Mouse (Mus musculus): ENCODE measurements around the gene Galnt17. TPM values are rescaled to one million over a fixed set of nuclear protein-coding genes. Genes with fewer than 3 reads are reported as not detected.

Gene Galnt17
- total and polyA plus RNA-seq, 2 experiments from 2014 or later, result 4.8 to 16.7 TPM

DNA sequence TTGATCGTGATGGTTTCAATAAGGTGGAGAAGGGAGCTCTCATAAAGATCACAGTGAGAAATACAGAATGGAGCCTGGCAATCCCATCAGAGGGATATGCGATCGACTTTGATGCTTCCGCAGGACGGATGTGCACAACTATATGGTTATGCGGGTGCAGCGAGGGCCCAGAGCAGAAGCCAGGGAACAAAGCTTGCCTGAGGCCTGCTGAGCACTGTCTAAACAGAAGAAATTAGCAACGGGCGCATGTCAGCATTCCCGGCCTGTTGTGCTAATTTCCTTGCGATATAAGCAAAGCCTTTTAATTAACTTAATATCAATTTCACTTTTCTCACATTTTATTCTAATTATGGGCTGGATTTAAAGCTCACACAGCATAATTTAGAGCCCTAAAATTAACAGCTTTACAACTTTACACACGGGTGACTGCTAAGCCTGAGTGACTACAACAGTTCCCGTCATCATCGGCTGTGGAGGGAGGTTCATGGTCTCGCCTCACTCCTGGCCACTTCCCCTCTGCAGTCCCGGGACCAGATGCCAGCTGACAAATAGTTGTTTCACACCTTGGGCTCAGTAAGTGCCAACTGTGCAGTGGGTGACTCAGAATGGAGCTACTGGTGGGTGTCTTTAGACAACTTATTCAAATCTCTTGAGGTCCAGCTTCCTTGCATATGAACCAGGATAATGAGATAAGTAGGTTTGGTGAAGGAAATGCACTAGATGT, 14.4 kb downstream of the Galnt17 start:
- no peak for DNase-seq (ENCODE audit: low spot score)

GRCm38 (mm10) chr5:131287091-131287490, 21.2 kb downstream of the Galnt17 start:
- H3K9ac ChIP-seq (replicated peaks; ENCODE audit: low read length, poor library complexity, severe bottlenecking), result no peak overlapping the region
- no peak for ATAC-seq (ENCODE audit: low FRiP score)
- no peaks in the 10 kb centered on the region for H3K27me3 ChIP-seq (ENCODE audit: insufficient read depth, low read length)
- H3K4me2 ChIP-seq (ENCODE audit: low read depth, low read length, poor library complexity, severe bottlenecking), result no peak overlapping the region
- H3K4me3 ChIP-seq (ENCODE audit: low read depth, low read length), result no peak overlapping the region
- H3K36me3 ChIP-seq (ENCODE audit: insufficient read depth, low read length), result no peaks in the 10 kb centered on the region
- no peak for DNase-seq (ENCODE audit: low spot score)
- H3K9me3 ChIP-seq (ENCODE audit: low read length), result no peaks in the 10 kb centered on the region
- H3K27ac ChIP-seq (ENCODE audit: low read depth, low read length), result no peak overlapping the region
- H3K4me1 ChIP-seq (ENCODE audit: insufficient read depth, low read length), result no peaks in the 10 kb centered on the region
- WGBS, result 89% methylated on average over 6 of the region's 6 CpGs
- no peak for TF ChIP-seq CTCF (IDR thresholded peaks at IDR 0.05)

More for the DNA sequence above, 14.4 kb downstream of the Galnt17 start:
- TF ChIP-seq CTCF (IDR thresholded peaks at IDR 0.05), result no peak
- no peaks in the 10 kb centered on the region for H3K4me1 ChIP-seq (ENCODE audit: insufficient read depth, low read length)
- no peak for ATAC-seq (ENCODE audit: low FRiP score)
- no peaks in the 10 kb centered on the region for H3K9me3 ChIP-seq (ENCODE audit: low read length)
- H3K27me3 ChIP-seq (ENCODE audit: insufficient read depth, low read length), result no peaks in the 10 kb centered on the region
- no peak overlapping the region for H3K4me3 ChIP-seq (ENCODE audit: low read depth, low read length)
- WGBS, result 67% methylated on average over 16 of the region's 16 CpGs
- no peak overlapping the region for H3K9ac ChIP-seq (replicated peaks; ENCODE audit: low read length, poor library complexity, severe bottlenecking)
- H3K36me3 ChIP-seq (ENCODE audit: insufficient read depth, low read length), result no peaks in the 10 kb centered on the region
- H3K27ac ChIP-seq (ENCODE audit: low read depth, low read length), result no peak overlapping the region
- no peak overlapping the region for H3K4me2 ChIP-seq (ENCODE audit: low read depth, low read length, poor library complexity, severe bottlenecking)

DNA sequence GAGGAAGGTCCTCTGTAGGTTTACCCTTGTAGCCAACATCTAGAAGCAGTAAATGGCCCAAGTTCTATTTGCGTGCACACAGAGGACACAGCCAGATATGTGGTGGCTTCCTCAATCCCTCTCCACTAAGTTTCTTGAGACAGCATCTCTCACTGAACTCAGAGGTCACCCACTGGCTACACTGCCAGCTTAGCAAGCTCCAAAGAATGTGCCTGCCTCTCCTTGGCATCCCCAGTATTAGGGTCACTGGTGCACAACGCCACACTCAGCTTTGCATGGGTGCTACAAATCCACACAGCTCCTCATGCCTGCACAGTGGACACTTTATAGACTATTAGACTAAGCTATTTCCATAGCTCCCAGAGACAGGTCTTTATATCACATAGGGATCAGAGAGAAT, 21.6 kb downstream of the Galnt17 start:
- WGBS, result 90% methylated on average over 2 of the region's 2 CpGs
- ATAC-seq (ENCODE audit: low FRiP score), result no peak

GRCm38 (mm10) chr5:131280349-131280748, 27.9 kb downstream of the Galnt17 start:
- Histone ChIP-seq H3K9ac (replicated peaks; ENCODE audit: low read length, poor library complexity, severe bottlenecking) (no peak overlapping the region), H3K27me3 (ENCODE audit: insufficient read depth, low read length) (no peaks in the 10 kb centered on the region), H3K9me3 (ENCODE audit: low read length) (no peaks in the 10 kb centered on the region), H3K4me1 (ENCODE audit: insufficient read depth, low read length) (peaks cover 3% of the 10 kb centered on the region; the same call in 1 of the 2 replicates), H3K36me3 (ENCODE audit: insufficient read depth, low read length) (no peaks in the 10 kb centered on the region), H3K27ac (ENCODE audit: low read depth, low read length) (no peak overlapping the region), H3K4me2 (ENCODE audit: low read depth, low read length, poor library complexity, severe bottlenecking) (no peak overlapping the region), H3K4me3 (ENCODE audit: low read depth, low read length) (no peak overlapping the region)
- ATAC-seq (ENCODE audit: low FRiP score), result no peak
- DNase-seq (ENCODE audit: low spot score), result peak; percentile 23
- TF ChIP-seq CTCF (IDR thresholded peaks at IDR 0.05), result peak; percentile 69
- 53% methylated on average over 2 of the region's 2 CpGs for WGBS

More for the DNA sequence above, 21.6 kb downstream of the Galnt17 start:
- Histone ChIP-seq H3K27me3 (ENCODE audit: insufficient read depth, low read length) (no peaks in the 10 kb centered on the region), H3K27ac (ENCODE audit: low read depth, low read length) (no peak overlapping the region), H3K4me1 (ENCODE audit: insufficient read depth, low read length) (no peaks in the 10 kb centered on the region), H3K9me3 (ENCODE audit: low read length) (no peaks in the 10 kb centered on the region), H3K4me2 (ENCODE audit: low read depth, low read length, poor library complexity, severe bottlenecking) (no peak overlapping the region), H3K4me3 (ENCODE audit: low read depth, low read length) (no peak overlapping the region), H3K9ac (replicated peaks; ENCODE audit: low read length, poor library complexity, severe bottlenecking) (no peak overlapping the region), H3K36me3 (ENCODE audit: insufficient read depth, low read length) (no peaks in the 10 kb centered on the region)
- no peak for TF ChIP-seq CTCF (IDR thresholded peaks at IDR 0.05)
- DNase-seq (ENCODE audit: low spot score), result no peak

DNA sequence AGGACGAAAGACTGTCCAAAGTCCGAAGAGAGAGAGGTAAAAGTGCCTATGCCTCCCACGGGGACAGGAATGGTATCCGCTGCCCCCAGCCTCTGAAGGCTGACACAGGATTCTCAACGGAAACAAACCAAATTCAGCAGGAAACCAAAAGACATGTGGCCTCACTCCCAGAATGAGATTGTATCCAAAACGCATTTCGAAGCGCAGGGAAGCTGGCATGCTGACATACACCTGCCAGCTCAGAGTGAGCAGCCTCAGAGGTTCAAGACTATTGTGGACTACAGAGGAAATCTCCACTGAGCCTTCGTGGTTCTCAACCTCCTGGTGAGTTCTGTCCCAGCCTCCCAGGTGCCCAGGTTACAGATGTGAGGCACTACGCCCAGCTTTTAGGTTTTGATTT, 29.0 kb downstream of the Galnt17 start:
- TF ChIP-seq CTCF (IDR thresholded peaks at IDR 0.05), result no peak
- Histone ChIP-seq H3K9ac (replicated peaks; ENCODE audit: low read length, poor library complexity, severe bottlenecking) (no peak overlapping the region), H3K9me3 (ENCODE audit: low read length) (no peaks in the 10 kb centered on the region), H3K4me3 (ENCODE audit: low read depth, low read length) (no peak overlapping the region), H3K36me3 (ENCODE audit: insufficient read depth, low read length) (no peaks in the 10 kb centered on the region), H3K4me2 (ENCODE audit: low read depth, low read length, poor library complexity, severe bottlenecking) (no peak overlapping the region), H3K4me1 (ENCODE audit: insufficient read depth, low read length) (peaks cover 3% of the 10 kb centered on the region; the same call in 1 of the 2 replicates), H3K27me3 (ENCODE audit: insufficient read depth, low read length) (no peaks in the 10 kb centered on the region), H3K27ac (ENCODE audit: low read depth, low read length) (no peak overlapping the region)
- 68% methylated on average over 10 of the region's 10 CpGs for WGBS
- DNase-seq (ENCODE audit: low spot score) (no peak), ATAC-seq (ENCODE audit: low FRiP score) (no peak)

GRCm38 (mm10) chr5:131277227-131277626, 31.1 kb downstream of the Galnt17 start:
- 54% methylated on average over 7 of the region's 7 CpGs for WGBS

More at GRCm38 (mm10) chr5:131277227-131277626, 31.1 kb downstream of the Galnt17 start:
- Histone ChIP-seq H3K4me3 (ENCODE audit: low read depth, low read length) (no peak overlapping the region), H3K9ac (replicated peaks; ENCODE audit: low read length, poor library complexity, severe bottlenecking) (no peak overlapping the region), H3K27ac (ENCODE audit: low read depth, low read length) (no peak overlapping the region), H3K9me3 (ENCODE audit: low read length) (no peaks in the 10 kb centered on the region), H3K4me1 (ENCODE audit: insufficient read depth, low read length) (peaks cover 3% of the 10 kb centered on the region; the same call in 1 of the 2 replicates), H3K27me3 (ENCODE audit: insufficient read depth, low read length) (no peaks in the 10 kb centered on the region), H3K4me2 (ENCODE audit: low read depth, low read length, poor library complexity, severe bottlenecking) (no peak overlapping the region), H3K36me3 (ENCODE audit: insufficient read depth, low read length) (no peaks in the 10 kb centered on the region)
- DNase-seq (ENCODE audit: low spot score) (peak; percentile 39), ATAC-seq (ENCODE audit: low FRiP score) (no peak)
- TF ChIP-seq CTCF (IDR thresholded peaks at IDR 0.05), result no peak
